Mouse (Mus musculus) heart, embryonic 13.5 days (tissue): ENCODE data around the gene Gm10972. TPM values are rescaled to one million over a fixed set of nuclear protein-coding genes. Genes with fewer than 3 reads are reported as not detected.
"Not testable (repeated sequence)": the region's sequence is repeated elsewhere in the genome, so short reads cannot be mapped to it uniquely, and the experiment has no call there.

Experiments
- ATAC-seq: fragments of 200-750 bp; cut with Nextera tagmentation; 2 replicates; pipeline ENCODE4 v1.8.0; 2017; ENCODE audit warnings: moderate TSS enrichment; ENCODE audit not compliant: insufficient number of reproducible peaks, low FRiP score, low TSS enrichment; ENCODE audit errors: extremely low read depth
- H3K27ac ChIP-seq: fragments of 300-500 bp; sonication (generic); replicated peaks from 2 replicates; pipeline ENCODE4 v1.5.1; 2015; ENCODE audit warnings: moderate library complexity, mild to moderate bottlenecking, inconsistent platforms
- H3K27me3 ChIP-seq: fragments of 300-500 bp; sonication (generic); replicated peaks from 2 replicates; pipeline ENCODE4 v1.6.1; 2015; ENCODE audit warnings: mild to moderate bottlenecking, inconsistent platforms
- H3K36me3 ChIP-seq: fragments of 300-500 bp; sonication (generic); 2 replicates; pipeline ENCODE4 v1.6.1; 2015; ENCODE audit warnings: mild to moderate bottlenecking, inconsistent platforms
- H3K4me1 ChIP-seq: fragments of 300-500 bp; sonication (generic); 2 replicates; pipeline ENCODE4 v1.6.1; 2015; ENCODE audit warnings: inconsistent platforms
- H3K4me2 ChIP-seq: fragments of 300-500 bp; sonication (generic); 2 replicates; pipeline ENCODE4 v1.6.1; 2015; ENCODE audit warnings: inconsistent platforms, mild to moderate bottlenecking, moderate library complexity
- H3K4me3 ChIP-seq: fragments of 300-500 bp; sonication (generic); 2 replicates; pipeline ENCODE4 v1.5.1; 2015; ENCODE audit warnings: moderate library complexity, mild to moderate bottlenecking, inconsistent platforms
- H3K9ac ChIP-seq: fragments of 300-500 bp; sonication (generic); 2 replicates; pipeline ENCODE4 v1.6.1; 2015; ENCODE audit warnings: inconsistent platforms, mild to moderate bottlenecking, moderate library complexity
- H3K9me3 ChIP-seq: fragments of 300-500 bp; sonication (generic); 2 replicates; pipeline ENCODE4 v1.6.1; 2016; ENCODE audit warnings: inconsistent platforms
- WGBS: fragments of 180-500 bp; shearing (Covaris S2); methylation state at CpG from one replicate; pipeline ENCODE4 v1.1.7; 2015; ENCODE audit warnings: mixed read lengths; 5-methylcytosine and 5-hydroxymethylcytosine counted together
- polyA plus RNA-seq: library from polyadenylated mRNA; unstranded; fragments of >200 nt; fragmentation: Nextera tagmentation; extraction: Ambion mirVana; gene quantifications from 2 replicates; pipeline ENCODE4 v1.2.1, GENCODE M21; 2015

The Gm10972 gene
- polyA plus RNA-seq, 1 experiment from 2014 or later, result not detected

DNA sequence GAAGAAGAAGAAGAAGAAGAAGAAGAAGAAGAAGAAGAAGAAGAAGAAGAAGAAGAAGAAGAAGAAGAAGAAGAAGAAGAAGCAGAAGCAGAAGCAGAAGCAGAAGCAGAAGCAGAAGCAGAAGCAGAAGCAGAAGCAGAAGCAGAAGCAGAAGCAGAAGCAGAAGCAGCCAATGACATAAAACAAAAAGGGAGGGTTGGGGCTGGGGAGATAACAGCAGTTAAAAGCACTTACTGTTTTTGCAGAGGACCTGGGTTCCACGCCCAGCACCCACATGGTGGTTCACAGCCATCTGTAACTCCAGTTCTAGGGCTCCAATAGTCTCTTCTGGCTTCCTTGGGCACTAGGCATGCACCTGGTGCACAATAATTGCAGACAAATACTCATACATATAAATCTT, 46.3 kb downstream of the Gm10972 start:
- not testable (repeated sequence) for H3K9ac ChIP-seq, H3K4me2 ChIP-seq, ATAC-seq, H3K27ac ChIP-seq, H3K9me3 ChIP-seq, H3K4me3 ChIP-seq, H3K27me3 ChIP-seq, H3K36me3 ChIP-seq
- peaks cover 13% of the 10 kb centered on the region for H3K4me1 ChIP-seq
- WGBS, result 52% methylated on average over 1 of the region's 1 CpGs

DNA sequence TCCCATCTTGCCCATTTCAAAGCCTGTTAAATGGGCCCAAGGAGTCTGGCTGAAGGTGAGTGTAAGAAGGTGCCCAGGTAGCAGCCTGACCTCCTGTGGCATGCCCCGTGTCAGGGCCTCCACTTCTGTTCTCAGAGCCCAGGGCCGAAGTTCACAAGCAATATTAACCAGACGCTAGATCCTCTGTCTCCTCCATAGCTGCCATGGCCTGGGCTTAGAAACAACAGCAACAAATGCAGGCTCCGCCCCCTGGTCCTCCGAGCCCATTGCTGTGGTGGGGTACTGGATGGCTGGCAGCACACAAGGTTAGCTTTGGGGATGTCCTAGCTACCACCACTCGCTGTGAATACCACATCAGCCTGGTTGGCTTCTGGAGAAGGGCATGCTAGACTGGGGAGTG, 47.2 kb downstream of the Gm10972 start:
- H3K4me1 ChIP-seq, result peaks cover 13% of the 10 kb centered on the region
- 51% methylated on average over 6 of the region's 6 CpGs for WGBS
- not testable (repeated sequence) for H3K9ac ChIP-seq, ATAC-seq, H3K27me3 ChIP-seq, H3K4me2 ChIP-seq, H3K9me3 ChIP-seq, H3K36me3 ChIP-seq, H3K4me3 ChIP-seq, H3K27ac ChIP-seq

GRCm38 (mm10) chr3:94690616-94691247, 47.8 kb downstream of the Gm10972 start:
- Histone ChIP-seq H3K27me3 (no peaks in the 10 kb centered on the region), H3K9ac (no peak overlapping the region), H3K4me2 (no peak overlapping the region), H3K36me3 (no peaks in the 10 kb centered on the region), H3K9me3 (no peaks in the 10 kb centered on the region), H3K27ac (no peak overlapping the region), H3K4me3 (no peak overlapping the region), H3K4me1 (peaks cover 13% of the 10 kb centered on the region)
- no peak for ATAC-seq

GRCm38 (mm10) chr3:94691694-94692093, 48.8 kb downstream of the Gm10972 start:
- H3K4me2 ChIP-seq, H3K9me3 ChIP-seq, H3K27ac ChIP-seq, ATAC-seq, H3K36me3 ChIP-seq, H3K4me3 ChIP-seq, H3K27me3 ChIP-seq, H3K9ac ChIP-seq: not testable (repeated sequence)
- 85% methylated on average over 4 of the region's 4 CpGs for WGBS
- peaks cover 11% of the 10 kb centered on the region for H3K4me1 ChIP-seq

Other genes starting within 250 kb of the Gm10972 start
- gene Lingo4, start 244.6 kb upstream of the Gm10972 start, polyA plus RNA-seq, result 0.08 TPM in 2 replicates
- 8.6 and 8.8 TPM in 2 replicates for gene Tdrkh, start 229.8 kb upstream of the Gm10972 start, polyA plus RNA-seq
- gene Mrpl9, start 199.8 kb upstream of the Gm10972 start, polyA plus RNA-seq, result 59.8 and 62.9 TPM in 2 replicates
- 0.27 and 0.38 TPM in 2 replicates for gene Oaz3, start 199.2 kb upstream of the Gm10972 start, polyA plus RNA-seq
- 1.5 and 1.6 TPM in 2 replicates for gene Celf3, start 164.8 kb upstream of the Gm10972 start, polyA plus RNA-seq
- 4.0 and 4.4 TPM in 2 replicates for gene Riiad1, start 162.8 kb upstream of the Gm10972 start, polyA plus RNA-seq
- gene Snx27, start 60.4 kb upstream of the Gm10972 start, polyA plus RNA-seq, result 32.8 and 36.0 TPM in 2 replicates
- gene Tuft1, start 15.8 kb downstream of the Gm10972 start, polyA plus RNA-seq, result 5.9 and 6.4 TPM in 2 replicates
- gene Selenbp2, start 50.4 kb downstream of the Gm10972 start, polyA plus RNA-seq, result 1.3 and 1.7 TPM in 2 replicates
- gene Cgn, start 143.4 kb downstream of the Gm10972 start, polyA plus RNA-seq, result 2.2 and 2.3 TPM in 2 replicates
- gene Pogz, start 194.5 kb downstream of the Gm10972 start, polyA plus RNA-seq, result 9.3 and 10.1 TPM in 2 replicates
- gene Psmb4, start 243.8 kb downstream of the Gm10972 start, polyA plus RNA-seq, result 242 and 287 TPM in 2 replicates